Mouse (Mus musculus) erythroblast, embryonic 14.5 days (primary cell): Measurements from ENCODE around the gene Hist1h4d.

ENCODE experiments used
- GATA1 ChIP-seq: IDR thresholded peaks from 2 replicates; pipeline ENCODE4 v1.6.1; 2012; ENCODE audit warnings: low read length, inconsistent platforms, mixed read lengths
- TAL1 ChIP-seq: IDR thresholded peaks from 3 replicates; pipeline ENCODE4 v1.6.1; 2012; ENCODE audit warnings: low read length, inconsistent platforms, mixed read lengths

- TF ChIP-seq TAL1 (no peak), GATA1 (no peak)
These were observed 38.8 kb downstream of the Hist1h4d start for GRCm38 (mm10) chr13:23620056-23620732.
